Mouse (Mus musculus) urinary bladder, postnatal 4 days (tissue): ENCODE results near the gene B130006D01Rik.

Experiments
- DNase-seq, 2 experiments: peaks; one replicate each; pipeline ENCODE4 v3.0.0; 2021 to 2022; ENCODE audit warnings: low spot score in 2 of 2

Gene B130006D01Rik

DNA sequence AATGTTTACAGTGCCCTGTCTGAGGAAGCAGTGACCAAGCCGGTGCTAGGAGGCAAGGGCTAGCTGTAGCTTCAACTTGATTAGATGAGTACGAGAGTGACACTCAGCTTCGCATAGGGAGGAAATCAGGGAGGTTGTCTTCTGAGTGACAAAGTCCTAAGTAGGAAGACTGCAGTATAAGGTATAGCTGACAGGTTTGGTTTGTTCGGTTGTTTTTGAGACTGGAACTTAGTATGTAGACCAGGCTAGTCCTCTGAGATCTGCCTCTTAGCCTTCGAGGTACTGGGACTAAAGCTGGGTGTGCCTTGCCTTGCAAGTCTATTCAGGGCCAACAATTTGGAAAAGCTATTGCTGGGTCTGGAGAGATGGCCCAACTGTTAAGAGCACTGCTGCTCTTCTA lies at the start of gene B130006D01Rik:
B130006D01Rik (plus strand) TSS at position 301 of the 400 bp plus-strand sequence.
- DNase-seq: no peak

DNA sequence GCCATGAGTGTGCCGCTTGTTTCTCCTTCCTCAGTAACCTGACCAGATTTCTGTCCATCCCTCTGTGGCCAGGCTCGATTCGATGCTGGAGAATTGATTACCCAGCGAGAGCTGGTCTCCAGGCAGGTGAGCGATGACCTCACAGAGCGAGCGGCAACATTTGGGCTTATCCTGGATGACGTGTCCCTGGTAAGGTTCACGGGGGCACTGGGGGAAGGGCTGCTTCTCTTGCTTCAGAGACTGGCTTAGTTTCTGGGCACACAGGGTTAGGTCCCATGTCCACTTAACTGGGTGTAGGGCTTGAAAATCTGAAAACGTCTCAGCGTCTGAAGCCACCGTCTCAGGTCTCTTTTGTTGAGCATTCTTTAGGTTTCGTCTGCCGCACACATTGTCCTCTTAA lies 47.9 kb upstream of the B130006D01Rik start:
- DNase-seq: no peak

GRCm38 (mm10) chr11:95676307-95676706 lies 47.1 kb upstream of the B130006D01Rik start:
- peak; percentile 53 to 79 for DNase-seq

DNA sequence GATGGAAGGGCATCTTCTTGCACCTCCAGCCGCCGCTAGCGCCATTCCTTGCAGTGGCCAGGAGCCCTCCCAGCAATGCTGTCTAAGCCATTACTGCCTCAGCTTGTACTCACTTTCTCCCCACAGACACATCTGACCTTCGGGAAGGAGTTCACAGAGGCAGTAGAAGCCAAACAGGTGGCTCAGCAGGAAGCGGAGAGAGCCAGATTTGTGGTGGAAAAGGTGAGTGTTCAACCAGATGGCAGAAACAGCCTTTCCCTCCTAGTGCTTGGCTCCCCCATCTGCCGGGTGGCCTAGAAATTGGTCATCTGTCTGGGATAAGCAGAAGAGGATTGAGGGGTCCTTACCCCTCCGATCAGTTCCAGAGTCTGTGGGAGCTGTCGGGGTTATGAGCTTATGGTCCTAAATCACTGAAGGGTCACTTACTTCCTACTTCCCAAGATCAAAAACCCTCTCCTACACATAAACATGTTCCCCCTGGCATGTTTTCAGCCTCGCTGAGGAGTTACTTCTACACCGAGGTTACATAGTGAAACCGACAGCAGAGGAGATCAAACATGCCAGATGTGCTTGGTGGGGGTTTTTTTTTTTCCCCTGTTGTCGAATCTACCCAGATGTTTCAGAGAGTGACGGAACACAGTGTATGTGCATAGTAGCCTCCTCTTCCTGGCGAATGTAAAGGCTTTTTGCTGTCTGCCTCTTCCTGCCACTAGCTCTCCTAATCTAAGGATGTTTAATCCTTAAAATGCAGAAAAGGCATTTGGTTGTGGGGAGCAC lies 45.3 kb upstream of the B130006D01Rik start:
- no peak for DNase-seq

DNA sequence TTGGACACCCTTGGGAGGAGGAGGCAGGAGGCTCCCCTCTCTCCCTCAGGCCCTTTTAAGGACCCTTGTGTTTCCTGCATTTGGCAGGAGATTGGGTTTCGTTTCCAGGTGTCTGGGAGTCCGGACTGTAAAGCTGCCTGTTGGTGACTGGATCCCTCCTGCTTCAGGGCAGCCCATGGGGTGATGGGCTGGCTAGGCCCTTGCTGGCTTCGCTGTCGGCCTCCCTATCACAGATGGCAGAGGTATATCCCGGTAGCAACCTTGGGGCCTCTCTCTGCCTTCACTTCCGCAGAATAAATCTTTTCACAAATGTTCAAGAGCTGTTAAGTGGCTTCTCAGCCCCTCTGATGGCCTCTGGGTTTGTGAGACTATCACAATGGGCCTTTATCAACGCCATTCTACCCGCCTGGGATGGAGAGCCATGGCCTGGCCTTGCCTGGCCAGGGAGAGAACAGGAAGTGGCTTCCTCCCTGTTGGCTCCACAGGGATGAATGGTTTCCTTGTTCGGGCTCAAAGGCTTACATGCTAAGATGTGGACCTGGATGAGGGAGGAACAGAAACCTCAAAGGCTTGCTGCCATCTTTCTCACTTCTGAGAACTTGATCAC lies 41.3 kb upstream of the B130006D01Rik start:
- DNase-seq: no peak

DNA sequence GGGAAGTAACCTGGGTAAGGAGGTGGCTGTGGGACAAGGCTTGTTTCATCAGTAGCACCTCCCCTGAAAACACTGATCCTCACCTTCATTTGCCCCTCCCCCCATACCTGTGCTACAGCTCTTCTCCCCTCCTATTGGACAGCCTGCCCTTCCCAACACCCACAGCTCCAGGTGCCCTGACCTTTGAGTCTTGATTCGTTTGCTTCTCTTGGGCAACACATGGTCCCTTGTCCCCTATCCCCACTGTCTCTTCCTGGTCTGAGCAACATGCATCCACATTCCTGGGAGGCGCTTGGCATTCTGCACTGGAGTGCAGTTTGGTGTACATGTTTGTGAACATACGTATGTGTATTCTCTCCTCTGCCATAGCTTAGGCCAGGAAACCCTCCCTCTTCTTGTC lies 40.4 kb upstream of the B130006D01Rik start:
- no peak for DNase-seq

GRCm38 (mm10) chr11:95686031-95686430 lies 37.4 kb upstream of the B130006D01Rik start:
- DNase-seq: peak; percentile 54 to 72

- no peak for DNase-seq
These were observed 36.2 kb upstream of the B130006D01Rik start for GRCm38 (mm10) chr11:95687084-95687656.

- peak in 1 of 2 experiments; percentile 27 for DNase-seq
These were observed 34.9 kb upstream of the B130006D01Rik start for GRCm38 (mm10) chr11:95688515-95688914.

DNA sequence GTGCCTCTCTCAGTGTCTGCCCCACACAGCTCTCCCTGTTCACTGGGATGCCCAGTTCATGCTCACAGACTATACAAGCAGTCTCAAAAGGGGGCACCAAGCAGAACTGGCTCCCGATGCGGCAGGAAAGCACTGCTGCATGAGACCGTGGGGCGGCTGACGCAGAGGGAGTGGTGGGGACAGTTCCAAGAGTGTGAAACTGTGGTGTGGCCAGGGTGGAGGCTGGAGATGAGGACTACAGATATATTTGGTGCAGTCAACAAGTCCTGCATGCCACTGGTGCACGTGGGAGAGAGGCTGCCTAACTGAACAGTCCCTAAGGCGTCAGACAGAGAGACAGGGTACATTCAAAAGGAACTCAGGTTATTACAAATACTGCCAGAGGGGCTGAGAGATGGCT lies 34.4 kb upstream of the B130006D01Rik start:
- DNase-seq: no peak

- DNase-seq: no peak
These were observed 33.8 kb upstream of the B130006D01Rik start for GRCm38 (mm10) chr11:95689544-95689943.

DNA sequence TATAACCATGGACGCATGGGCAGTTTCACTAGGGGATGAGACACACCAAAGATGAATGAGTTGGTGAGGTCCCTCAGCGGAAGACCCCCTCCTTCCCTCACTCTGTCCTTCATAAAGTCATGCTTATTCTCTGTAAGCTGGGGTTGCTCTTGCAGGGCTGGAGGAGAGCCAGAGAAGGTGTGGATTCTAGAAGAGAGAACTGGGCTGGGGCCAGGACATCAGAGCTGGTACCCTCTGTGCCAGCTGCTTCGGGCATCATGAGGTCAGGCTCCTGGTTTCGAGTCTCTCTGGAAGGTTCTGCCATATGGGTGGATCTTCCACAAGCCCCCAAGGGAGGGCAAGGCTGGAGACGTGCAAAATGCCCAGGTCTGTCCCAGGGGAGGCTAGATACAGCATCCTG lies 24.8 kb upstream of the B130006D01Rik start:
- no peak for DNase-seq

DNA sequence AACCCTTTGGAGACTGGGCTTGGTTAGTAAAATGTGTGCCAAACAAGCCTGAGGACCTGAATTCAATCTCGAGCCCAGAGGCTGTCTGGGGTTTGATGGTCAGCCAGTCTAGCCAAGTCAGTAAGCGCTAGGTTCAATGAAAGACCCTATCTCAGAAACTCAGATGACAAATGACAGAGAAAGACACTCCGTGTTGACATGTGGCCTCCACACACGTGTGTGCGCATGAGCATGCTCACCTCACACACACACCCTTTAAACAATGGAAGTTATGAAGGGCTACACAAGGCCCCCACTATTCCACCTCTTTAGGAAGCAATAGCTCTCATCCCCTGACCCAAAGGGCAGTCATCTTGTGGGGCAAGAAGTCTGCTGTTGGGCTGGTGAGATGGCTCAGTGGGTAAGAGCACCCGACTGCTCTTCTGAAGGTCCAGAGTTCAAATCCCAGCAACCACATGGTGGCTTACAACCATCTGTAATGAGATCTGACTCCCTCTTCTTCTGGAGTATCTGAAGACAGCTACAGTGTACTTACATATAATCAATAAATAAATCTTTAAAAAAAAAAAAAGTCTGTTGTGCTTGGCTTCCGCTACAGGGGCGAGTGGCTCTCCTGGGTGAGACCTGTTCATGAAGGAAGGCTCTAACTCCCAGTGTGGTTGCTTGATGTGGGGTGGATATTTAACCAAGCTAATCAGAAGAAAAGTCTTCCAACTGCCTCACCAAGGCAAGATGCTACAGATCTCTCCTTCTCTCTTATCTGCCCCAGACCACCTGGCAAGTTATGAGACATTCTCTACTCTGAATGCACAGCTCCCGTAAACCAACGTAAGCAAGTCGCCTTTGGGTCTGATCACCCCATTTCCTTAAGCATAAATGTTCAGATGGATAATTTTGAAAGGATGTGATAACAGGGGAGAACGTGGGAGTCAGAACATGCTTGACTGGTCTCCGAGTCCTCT lies 22.3 kb upstream of the B130006D01Rik start:
- DNase-seq: no peak

DNA sequence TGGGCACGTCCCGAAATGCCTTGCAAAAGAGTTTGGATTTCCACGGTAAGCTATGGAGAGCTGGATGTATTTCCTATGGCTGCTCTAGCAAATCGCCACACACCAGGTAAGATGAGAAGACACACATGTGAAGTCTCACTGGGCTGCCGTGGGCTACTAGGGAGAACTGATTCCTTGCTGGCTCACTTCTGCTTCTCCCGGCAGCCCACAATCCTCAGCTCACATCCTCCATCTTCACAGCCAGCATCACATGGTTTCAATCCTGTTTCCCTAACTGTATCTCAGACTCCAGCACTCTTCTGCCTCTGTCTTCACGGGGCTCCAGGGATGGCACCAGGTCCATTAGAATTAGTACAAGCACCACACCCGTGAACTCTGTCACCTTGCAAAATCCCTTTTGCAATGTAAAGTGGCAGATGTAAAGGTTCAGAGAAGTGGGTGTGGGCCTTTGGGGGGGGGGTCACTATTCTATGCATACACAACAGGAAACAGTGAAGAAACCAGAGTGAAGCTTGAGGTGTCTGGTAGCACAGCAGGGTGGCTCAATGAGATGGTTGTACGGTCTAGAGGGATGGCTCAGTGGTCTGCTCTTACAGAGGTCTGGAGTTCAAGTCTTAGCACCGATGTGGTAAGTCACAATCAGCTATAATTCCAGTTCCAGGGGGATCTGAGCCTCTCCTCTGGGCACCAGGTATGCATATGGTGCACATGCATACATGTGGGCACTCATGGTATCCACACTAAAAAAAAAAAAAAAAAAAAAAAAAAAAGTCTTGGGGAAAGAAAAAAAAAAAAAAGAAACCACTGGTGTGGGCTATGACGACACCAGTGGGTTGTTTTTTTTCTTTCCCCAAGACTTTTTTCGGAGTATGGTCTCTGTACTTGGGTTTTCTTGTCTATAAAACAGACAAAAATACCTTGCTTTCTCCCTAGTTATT lies 19.1 kb upstream of the B130006D01Rik start:
- DNase-seq: no peak

DNA sequence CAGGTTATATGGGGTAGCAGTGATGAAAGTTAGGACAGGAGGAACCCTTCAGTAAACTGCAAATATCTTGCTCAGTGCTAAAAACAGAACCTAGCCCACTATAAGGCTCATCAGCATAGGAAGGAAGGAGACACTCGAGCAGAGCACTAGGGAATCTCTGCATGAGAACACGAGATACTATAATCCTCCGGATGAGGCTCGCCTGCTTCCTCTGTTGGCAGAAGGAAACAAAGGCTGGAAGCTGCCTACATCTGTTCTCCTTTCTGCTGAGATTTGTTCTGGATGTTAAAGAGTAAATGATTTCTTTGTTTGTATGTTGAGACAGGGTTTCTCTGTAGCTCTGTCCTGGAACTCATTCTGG lies 18.4 kb upstream of the B130006D01Rik start:
- DNase-seq: no peak

DNA sequence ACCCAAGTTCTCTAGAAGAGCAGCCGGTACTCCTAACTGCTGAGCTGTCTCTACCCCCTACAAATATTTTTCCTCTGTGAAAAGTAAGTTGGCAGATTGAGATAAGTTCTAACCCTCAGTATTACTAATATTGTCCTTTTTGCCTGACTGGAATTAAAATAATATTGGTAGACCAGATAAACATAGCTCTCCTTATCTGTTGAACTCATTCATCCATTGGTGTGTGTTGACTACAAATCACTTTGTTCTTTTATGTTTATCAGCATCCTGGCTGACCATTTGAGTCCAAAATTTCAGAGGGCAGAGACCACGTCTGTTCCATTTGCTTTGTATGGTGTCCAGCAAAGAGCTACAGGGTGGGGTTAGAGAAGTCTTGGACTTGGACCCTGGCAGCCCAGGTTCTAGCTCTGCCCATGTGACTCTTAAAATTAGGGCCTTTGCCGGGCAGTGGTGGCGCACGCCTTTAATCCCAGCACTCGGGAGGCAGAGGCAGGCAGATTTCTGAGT lies 13.8 kb upstream of the B130006D01Rik start:
- no peak for DNase-seq

- no peak for DNase-seq
These were observed 12.9 kb upstream of the B130006D01Rik start for GRCm38 (mm10) chr11:95710478-95710877.

DNA sequence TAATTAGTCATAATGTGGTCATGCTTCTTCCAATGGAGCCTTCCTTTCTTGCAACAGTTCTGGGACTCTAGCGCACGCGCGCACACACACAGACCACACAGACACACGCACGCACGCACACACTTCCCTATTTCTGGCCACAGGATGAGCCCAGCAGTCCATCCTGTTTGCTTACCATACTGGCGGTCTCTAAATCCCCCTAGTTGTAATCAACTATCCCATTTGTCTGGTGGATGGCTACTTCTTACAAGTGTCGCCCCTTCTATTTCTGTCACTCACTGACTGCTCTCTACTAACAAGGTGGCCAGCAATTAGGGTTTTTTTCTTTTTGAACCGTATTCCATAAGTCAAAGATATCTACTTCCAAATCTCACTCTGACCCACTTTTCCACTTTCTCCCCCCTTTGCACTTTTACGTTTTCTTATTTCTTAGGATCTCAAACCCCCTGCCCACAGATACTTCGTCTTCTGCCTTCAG lies 11.3 kb upstream of the B130006D01Rik start:
- no peak for DNase-seq

DNA sequence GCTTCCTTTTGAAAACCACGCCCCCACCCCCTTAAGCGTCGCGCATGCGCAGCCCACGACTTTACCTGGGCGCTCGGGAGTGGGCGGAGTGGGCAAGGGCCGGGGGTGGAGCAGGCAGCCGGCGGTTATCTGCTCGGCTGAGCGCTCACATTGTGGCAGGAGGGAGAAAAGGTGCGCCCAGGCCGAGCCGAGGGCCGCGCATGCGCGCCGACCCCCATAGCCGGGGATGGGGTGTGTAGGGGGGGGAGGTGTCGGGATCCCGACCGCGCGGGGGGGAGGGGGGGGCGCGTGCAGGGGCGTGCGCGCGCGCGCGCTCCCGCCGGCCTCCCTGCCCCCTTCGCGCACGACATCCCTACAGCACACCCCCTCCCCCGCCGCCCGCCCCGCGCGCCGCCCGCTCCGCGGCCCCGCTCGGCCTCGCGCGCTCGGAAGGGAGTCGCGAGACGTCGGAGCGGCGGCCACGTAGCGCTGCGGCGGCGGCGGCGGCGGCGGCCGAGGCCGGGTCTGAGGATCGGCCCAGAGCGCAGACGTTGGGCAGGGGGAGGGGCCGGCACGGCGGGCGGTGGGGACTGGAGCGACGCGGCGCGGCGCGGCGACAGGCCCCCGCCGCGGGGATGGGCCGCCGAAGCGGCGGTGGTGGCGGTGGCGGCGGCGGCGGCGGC lies 10.7 kb upstream of the B130006D01Rik start, which contains the start of gene Zfp652:
Zfp652 (plus strand) TSS at position 111 of the 662 bp plus-strand sequence.
- DNase-seq: peak; percentile 84 to 85
